Mouse (Mus musculus) mesoderm, embryonic 11.5 days (tissue): ENCODE results near the gene Fam122c.
A peak's percentile ranks its signal among the peaks of the same experiment; 100 is the strongest.

Experiments
- DNase-seq: peaks from one replicate; pipeline ENCODE4 v3.0.0-alpha.2; 2012; ENCODE audit warnings: low read depth, low spot score

The Fam122c gene

GRCm38 (mm10) chrX:53370366-53370740 is 97.1 kb downstream of the Fam122c start, which contains the start of gene Mospd1:
Gene Mospd1 (minus strand): TSS chrX:53370502.
- DNase-seq, result peak; percentile 84
